Mouse (Mus musculus): Measurements from ENCODE around the gene Tmem132b. TPM values are rescaled to one million over a fixed set of nuclear protein-coding genes. Genes with fewer than 3 reads are reported as not detected.

Tmem132b gene
- polyA plus RNA-seq, 1 experiment = not detected

GRCm38 (mm10) chr5:125685681-125686331 lies 154.2 kb downstream of the Tmem132b start:
- H3K9me3 ChIP-seq = peaks cover 31% of the 10 kb centered on the region
- H3K4me3 ChIP-seq (replicated peaks) = no peak overlapping the region
- H3K36me3 ChIP-seq (replicated peaks; ENCODE audit: low read length) = no peaks in the 10 kb centered on the region
- no peak for TF ChIP-seq GATA1 (IDR thresholded peaks at IDR 0.05; ENCODE audit: borderline replicate concordance, low read length)
- no peak for TF ChIP-seq FLI1 (IDR thresholded peaks at IDR 0.05; ENCODE audit: low read length)
- H3K27me3 ChIP-seq (replicated peaks) = no peaks in the 10 kb centered on the region
- no peaks in the 10 kb centered on the region for H3K4me1 ChIP-seq

DNA sequence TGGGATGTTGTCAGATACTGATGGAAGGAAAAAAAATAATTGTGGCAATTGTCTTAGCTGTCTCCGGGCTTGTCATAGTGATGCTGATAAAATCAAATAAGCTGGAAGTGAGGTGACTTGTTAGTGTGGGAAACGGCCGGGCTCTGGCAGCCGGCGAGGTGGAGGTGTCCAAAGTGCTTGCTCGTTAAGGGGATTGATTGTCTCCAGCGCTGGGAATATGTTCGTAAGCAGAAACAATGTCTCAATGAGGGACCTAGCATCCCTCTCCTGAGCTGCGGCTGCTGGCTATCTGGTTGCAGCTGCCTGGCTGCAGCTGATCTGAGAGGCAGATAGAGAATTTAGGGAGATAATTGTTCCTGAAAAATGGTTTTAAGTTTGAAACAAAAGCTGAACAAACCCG lies 161.0 kb downstream of the Tmem132b start:
- Histone ChIP-seq H3K4me3 (replicated peaks) (no peak overlapping the region), H3K36me3 (replicated peaks; ENCODE audit: low read length) (no peaks in the 10 kb centered on the region), H3K27me3 (replicated peaks) (no peaks in the 10 kb centered on the region), H3K9me3 (peaks cover 15% of the 10 kb centered on the region; the same call in 1 of the 2 replicates), H3K4me1 (no peaks in the 10 kb centered on the region)
- no peak for TF ChIP-seq FLI1 (IDR thresholded peaks at IDR 0.05; ENCODE audit: low read length)
- no peak for TF ChIP-seq GATA1 (IDR thresholded peaks at IDR 0.05; ENCODE audit: borderline replicate concordance, low read length)

DNA sequence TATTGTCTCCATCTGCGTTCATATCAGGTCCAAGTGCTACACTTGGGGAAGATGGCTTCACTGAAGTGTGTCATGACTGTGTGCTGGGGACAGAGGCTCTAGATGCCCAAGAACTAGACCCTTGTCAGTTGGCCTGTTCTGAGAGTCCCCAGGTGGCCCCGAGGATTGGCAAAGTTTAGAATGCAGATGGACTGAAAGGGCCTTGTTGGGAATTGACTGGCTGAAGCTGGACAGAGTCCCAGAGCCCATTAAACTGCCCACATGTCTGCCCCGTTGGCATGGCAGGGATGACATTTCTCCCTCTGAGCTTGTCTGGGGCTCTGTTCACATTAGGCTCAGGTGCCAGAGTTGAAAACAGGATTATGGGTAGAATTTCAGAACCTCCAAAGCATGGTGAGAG lies 167.8 kb downstream of the Tmem132b start:
- TF ChIP-seq FLI1 (IDR thresholded peaks at IDR 0.05; ENCODE audit: low read length) (no peak), GATA1 (IDR thresholded peaks at IDR 0.05; ENCODE audit: borderline replicate concordance, low read length) (no peak)
- H3K27me3 ChIP-seq (replicated peaks) = no peaks in the 10 kb centered on the region
- peaks cover 46% of the 10 kb centered on the region for H3K9me3 ChIP-seq
- no peaks in the 10 kb centered on the region for H3K4me1 ChIP-seq
- no peak overlapping the region for H3K4me3 ChIP-seq (replicated peaks)
- H3K36me3 ChIP-seq (replicated peaks; ENCODE audit: low read length) = no peaks in the 10 kb centered on the region

DNA sequence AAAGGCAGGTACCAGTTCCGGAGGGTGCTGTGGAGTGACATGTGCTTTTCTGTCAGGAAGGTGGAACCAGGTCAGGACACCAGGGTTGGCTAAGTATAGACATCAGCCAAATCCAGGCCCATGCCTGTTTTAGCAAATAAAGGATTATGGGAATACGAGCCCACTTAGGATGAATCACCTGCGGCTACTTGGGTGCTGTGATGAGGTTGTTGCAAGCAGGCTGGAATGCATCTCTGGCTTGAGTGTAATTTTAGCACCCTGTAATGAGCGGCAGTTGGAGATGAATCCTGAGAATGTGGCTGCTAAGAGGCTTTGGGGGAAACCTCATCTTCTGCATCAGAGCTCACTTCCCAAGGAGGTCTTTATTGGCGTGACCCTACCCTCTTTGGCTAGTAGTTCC lies 168.7 kb downstream of the Tmem132b start:
- H3K36me3 ChIP-seq (replicated peaks; ENCODE audit: low read length) = no peaks in the 10 kb centered on the region
- no peak for TF ChIP-seq FLI1 (IDR thresholded peaks at IDR 0.05; ENCODE audit: low read length)
- no peak for TF ChIP-seq GATA1 (IDR thresholded peaks at IDR 0.05; ENCODE audit: borderline replicate concordance, low read length)
- no peaks in the 10 kb centered on the region for H3K27me3 ChIP-seq (replicated peaks)
- H3K9me3 ChIP-seq = peaks cover 51% of the 10 kb centered on the region
- no peaks in the 10 kb centered on the region for H3K4me1 ChIP-seq
- H3K4me3 ChIP-seq (replicated peaks) = no peak overlapping the region

DNA sequence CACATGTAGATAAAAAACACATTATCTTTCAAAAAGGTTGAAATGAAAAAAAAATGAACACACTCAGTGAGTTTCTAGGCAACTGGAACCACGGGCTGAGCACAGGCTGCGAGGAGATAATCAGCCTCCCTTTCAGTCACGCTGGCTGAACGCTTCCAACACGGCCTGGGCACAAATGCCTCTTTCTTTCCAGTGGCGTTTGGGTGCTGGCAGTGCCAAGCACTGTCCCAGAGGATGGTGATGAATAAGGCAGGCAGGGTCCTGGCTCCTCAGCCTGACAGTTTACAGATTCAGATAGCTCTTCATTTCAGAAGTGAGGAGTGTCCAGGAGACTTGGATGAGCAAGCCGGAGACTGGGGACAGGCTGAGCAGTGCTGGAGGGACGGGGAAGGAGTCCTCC lies 173.8 kb downstream of the Tmem132b start:
- Histone ChIP-seq H3K4me1 (no peaks in the 10 kb centered on the region), H3K27me3 (replicated peaks) (no peaks in the 10 kb centered on the region), H3K36me3 (replicated peaks; ENCODE audit: low read length) (no peaks in the 10 kb centered on the region), H3K4me3 (replicated peaks) (no peak overlapping the region), H3K9me3 (peaks cover 55% of the 10 kb centered on the region)
- TF ChIP-seq GATA1 (IDR thresholded peaks at IDR 0.05; ENCODE audit: borderline replicate concordance, low read length) (no peak), FLI1 (IDR thresholded peaks at IDR 0.05; ENCODE audit: low read length) (no peak)

- Histone ChIP-seq H3K9me3 (peaks cover 50% of the 10 kb centered on the region), H3K36me3 (replicated peaks; ENCODE audit: low read length) (no peaks in the 10 kb centered on the region), H3K27me3 (replicated peaks) (no peaks in the 10 kb centered on the region), H3K4me3 (replicated peaks) (no peak overlapping the region), H3K4me1 (no peaks in the 10 kb centered on the region)
- TF ChIP-seq FLI1 (IDR thresholded peaks at IDR 0.05; ENCODE audit: low read length) (no peak), GATA1 (IDR thresholded peaks at IDR 0.05; ENCODE audit: borderline replicate concordance, low read length) (no peak)
Observed at GRCm38 (mm10) chr5:125709160-125709559, 177.6 kb downstream of the Tmem132b start.

DNA sequence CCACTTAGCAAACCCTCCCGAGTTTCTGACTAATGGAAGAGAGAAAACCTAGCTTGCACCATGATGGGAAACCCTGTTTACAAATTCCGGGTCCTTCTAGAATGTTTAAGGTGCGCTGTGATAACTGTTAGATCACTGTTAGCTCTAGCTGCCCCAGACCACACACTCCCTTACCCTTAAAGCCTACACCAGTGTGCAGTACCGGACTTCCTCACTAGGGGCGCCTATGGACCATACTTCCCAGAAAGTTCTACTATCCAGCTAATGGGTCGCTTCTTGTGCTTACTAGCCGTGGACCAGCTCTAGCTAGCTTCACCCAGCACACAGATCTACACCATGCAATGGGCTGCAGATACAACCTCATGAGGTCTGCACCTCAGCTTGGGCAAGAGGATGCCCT lies 195.2 kb downstream of the Tmem132b start:
- Histone ChIP-seq H3K9me3 (peaks cover 59% of the 10 kb centered on the region), H3K4me1 (no peaks in the 10 kb centered on the region)
- TF ChIP-seq GATA1 (IDR thresholded peaks at IDR 0.05; ENCODE audit: borderline replicate concordance, low read length) (no peak), FLI1 (IDR thresholded peaks at IDR 0.05; ENCODE audit: low read length) (no peak)

DNA sequence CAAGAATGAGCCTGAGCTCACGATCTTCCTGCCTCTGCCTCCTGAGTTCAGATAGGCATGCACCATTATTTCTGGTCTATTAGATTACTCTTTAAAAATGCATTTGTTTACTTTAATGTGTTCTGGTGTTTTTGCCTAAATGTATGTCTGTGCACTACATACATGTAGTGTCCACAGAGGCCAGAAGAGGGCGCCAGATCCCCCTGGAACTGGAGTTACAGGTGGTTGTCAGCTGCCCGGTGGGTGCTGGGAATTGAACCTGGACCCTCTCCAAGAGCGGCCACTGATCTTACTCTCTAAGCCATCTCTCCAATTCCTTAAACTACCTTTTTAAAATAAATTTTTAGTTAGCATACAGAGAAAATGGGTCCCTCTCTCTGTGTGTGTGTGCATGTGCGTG lies 195.9 kb downstream of the Tmem132b start:
- no peaks in the 10 kb centered on the region for H3K36me3 ChIP-seq (replicated peaks; ENCODE audit: low read length)
- no peak overlapping the region for H3K4me3 ChIP-seq (replicated peaks)
- H3K27me3 ChIP-seq (replicated peaks) = no peaks in the 10 kb centered on the region
- H3K4me1 ChIP-seq = no peaks in the 10 kb centered on the region
- TF ChIP-seq FLI1 (IDR thresholded peaks at IDR 0.05; ENCODE audit: low read length) = no peak
- no peak for TF ChIP-seq GATA1 (IDR thresholded peaks at IDR 0.05; ENCODE audit: borderline replicate concordance, low read length)
- peaks cover 61% of the 10 kb centered on the region for H3K9me3 ChIP-seq

More for the DNA sequence above, 195.2 kb downstream of the Tmem132b start:
- H3K36me3 ChIP-seq (replicated peaks; ENCODE audit: low read length) = no peaks in the 10 kb centered on the region
- no peaks in the 10 kb centered on the region for H3K27me3 ChIP-seq (replicated peaks)
- no peak overlapping the region for H3K4me3 ChIP-seq (replicated peaks)

DNA sequence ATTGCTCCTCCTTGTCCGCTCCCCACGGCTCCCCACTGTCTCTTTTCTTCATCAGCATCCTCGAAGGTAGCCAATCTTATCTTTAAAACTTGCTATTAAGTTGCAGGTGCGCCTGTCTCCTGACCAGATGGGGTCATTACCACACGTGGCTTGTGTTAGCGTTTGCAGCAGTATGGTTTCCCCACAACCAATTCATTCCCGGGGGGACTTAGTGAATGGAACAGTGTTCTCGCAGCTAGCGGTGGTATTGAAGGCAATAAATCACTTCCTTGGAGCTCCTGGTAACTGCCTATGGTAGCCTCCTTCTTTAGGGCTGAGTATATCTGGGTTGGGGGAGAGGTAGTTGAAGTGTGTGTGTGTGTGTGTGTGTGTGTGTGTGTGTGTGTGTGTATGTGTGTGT lies 196.4 kb downstream of the Tmem132b start:
- Histone ChIP-seq H3K4me1 (no peaks in the 10 kb centered on the region), H3K9me3 (peaks cover 62% of the 10 kb centered on the region), H3K36me3 (replicated peaks; ENCODE audit: low read length) (no peaks in the 10 kb centered on the region), H3K4me3 (replicated peaks) (no peak overlapping the region), H3K27me3 (replicated peaks) (no peaks in the 10 kb centered on the region)
- no peak for TF ChIP-seq FLI1 (IDR thresholded peaks at IDR 0.05; ENCODE audit: low read length)
- no peak for TF ChIP-seq GATA1 (IDR thresholded peaks at IDR 0.05; ENCODE audit: borderline replicate concordance, low read length)

DNA sequence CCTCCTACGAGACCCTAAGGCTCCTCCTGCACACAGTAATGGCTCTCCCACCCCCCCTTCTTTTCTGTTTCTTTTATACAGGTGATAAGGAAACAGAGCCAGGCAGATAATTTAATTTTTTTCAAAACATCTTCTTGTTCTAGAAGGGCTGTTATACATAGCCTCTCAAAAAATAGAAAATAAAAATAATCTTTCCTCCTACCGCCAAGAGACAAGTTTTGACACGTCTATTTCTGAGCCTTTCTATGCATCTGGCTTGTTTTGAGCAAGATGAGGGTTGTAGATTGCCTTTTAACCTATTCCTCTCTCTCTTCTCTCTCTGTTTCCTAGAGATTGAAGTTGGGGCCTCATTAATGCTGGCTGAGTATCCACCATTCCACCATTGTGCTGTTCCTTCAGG lies 196.9 kb downstream of the Tmem132b start:
- H3K36me3 ChIP-seq (replicated peaks; ENCODE audit: low read length) = no peaks in the 10 kb centered on the region
- TF ChIP-seq GATA1 (IDR thresholded peaks at IDR 0.05; ENCODE audit: borderline replicate concordance, low read length) = no peak

GRCm38 (mm10) chr5:125733806-125734205 lies 202.2 kb downstream of the Tmem132b start:
- no peaks in the 10 kb centered on the region for H3K36me3 ChIP-seq (replicated peaks; ENCODE audit: low read length)
- no peaks in the 10 kb centered on the region for H3K27me3 ChIP-seq (replicated peaks)
- TF ChIP-seq GATA1 (IDR thresholded peaks at IDR 0.05; ENCODE audit: borderline replicate concordance, low read length) (no peak), FLI1 (IDR thresholded peaks at IDR 0.05; ENCODE audit: low read length) (no peak)
- H3K9me3 ChIP-seq = peaks cover 56% of the 10 kb centered on the region
- H3K4me1 ChIP-seq = no peaks in the 10 kb centered on the region
- no peak overlapping the region for H3K4me3 ChIP-seq (replicated peaks)

More for the DNA sequence above, 196.9 kb downstream of the Tmem132b start:
- Histone ChIP-seq H3K4me3 (replicated peaks) (no peak overlapping the region), H3K4me1 (no peaks in the 10 kb centered on the region), H3K27me3 (replicated peaks) (no peaks in the 10 kb centered on the region), H3K9me3 (peaks cover 63% of the 10 kb centered on the region)
